Mouse (Mus musculus) MN1 (cell line): ENCODE measurements at regions not wholly inside any gene's neighbourhood (a gene's known extent, or its start where the extent isn't known, plus 50 kb on each side); places are given as distances from the start of the nearest gene placed in this dataset.

Source experiments
- DNase-seq: peaks from one replicate; pipeline ENCODE4 v3.0.0-alpha.2; 2016; ENCODE audit warnings: low spot score

GRCm38 (mm10) chr6:100046186-100046990, 240.9 kb downstream of the Rybp start:
- DNase-seq: no peak

GRCm38 (mm10) chr6:100045109-100045508, 242.2 kb downstream of the Rybp start:
- no peak for DNase-seq

- peak; percentile 82 for DNase-seq
Measured at GRCm38 (mm10) chr6:100041161-100041560, 246.1 kb downstream of the Rybp start.

- peak; percentile 55 for DNase-seq
Measured at GRCm38 (mm10) chr6:100040459-100040984, 246.8 kb downstream of the Rybp start.

- DNase-seq: no peak
Measured at GRCm38 (mm10) chr6:100032701-100033100, 254.6 kb downstream of the Rybp start.

- DNase-seq: no peak
Measured at GRCm38 (mm10) chr6:100030522-100030921, 256.8 kb downstream of the Rybp start.

GRCm38 (mm10) chr6:100030010-100030409, 257.3 kb downstream of the Rybp start:
- DNase-seq: no peak

GRCm38 (mm10) chr6:100027524-100027923, 259.8 kb downstream of the Rybp start:
- no peak for DNase-seq

- peak; percentile 34 for DNase-seq
Measured at GRCm38 (mm10) chr6:100025531-100025951, 261.7 kb downstream of the Rybp start.

GRCm38 (mm10) chr6:100023434-100024095, 263.7 kb downstream of the Rybp start:
- no peak for DNase-seq

- DNase-seq: no peak
Measured at GRCm38 (mm10) chr6:100019016-100019415, 268.3 kb downstream of the Rybp start.

- peak; percentile 58 for DNase-seq
Measured at GRCm38 (mm10) chr6:100013949-100014348, 273.3 kb downstream of the Rybp start.

GRCm38 (mm10) chr6:100011520-100012062, 275.7 kb downstream of the Rybp start:
- peak; percentile 80 for DNase-seq

GRCm38 (mm10) chr6:100010954-100011481, 276.3 kb downstream of the Rybp start:
- peak; percentile 59 for DNase-seq

- DNase-seq: peak; percentile 31
Measured at GRCm38 (mm10) chr6:99999711-100000365, 273.6 kb upstream of the Prok2 start.

GRCm38 (mm10) chr6:99995970-99996956, 270.1 kb upstream of the Prok2 start:
- DNase-seq: no peak

- DNase-seq: peak; percentile 48
Measured at GRCm38 (mm10) chr6:99994026-99994425, 267.8 kb upstream of the Prok2 start.

- peak; percentile 94 for DNase-seq
Measured at GRCm38 (mm10) chr6:99991079-99991478, 264.9 kb upstream of the Prok2 start.

GRCm38 (mm10) chr6:99990604-99991003, 264.4 kb upstream of the Prok2 start:
- peak; percentile 21 for DNase-seq

GRCm38 (mm10) chr6:99986449-99986848, 260.3 kb upstream of the Prok2 start:
- no peak for DNase-seq

GRCm38 (mm10) chr6:99985322-99985721, 259.1 kb upstream of the Prok2 start:
- no peak for DNase-seq
